Mouse (Mus musculus): ENCODE measurements around the gene 4933421I07Rik. TPM values are rescaled to one million over a fixed set of nuclear protein-coding genes. Genes with fewer than 3 reads are reported as not detected.

4933421I07Rik gene
- not detected in 2 replicates for polyA plus RNA-seq (2015; fragmentation: Nextera tagmentation; extraction: Ambion mirVana)

GRCm38 (mm10) chr7:42447850-42448249 lies at the start of gene 4933421I07Rik:
TSS of gene 4933421I07Rik (minus strand) at chr7:42448120.
- 73% methylated on average over 5 of the region's 5 CpGs for WGBS
- Histone ChIP-seq H3K27me3 (no peaks in the 10 kb centered on the region), H3K4me2 (no peak within 1 kb of the TSS), H3K27ac (no peak within 1 kb of the TSS), H3K9me3 (peaks cover 9% of the 10 kb centered on the region), H3K36me3 (no peaks in the 10 kb centered on the region), H3K4me1 (no peaks in the 10 kb centered on the region), H3K9ac (no peak within 1 kb of the TSS), H3K4me3 (no peak within 1 kb of the TSS)
- ATAC-seq (ENCODE audit: insufficient number of reproducible peaks, low FRiP score, low TSS enrichment, low read depth) = no peak

- ATAC-seq (ENCODE audit: insufficient number of reproducible peaks, low FRiP score, low TSS enrichment, low read depth) = no peak
- Histone ChIP-seq H3K27ac (no peak overlapping the region), H3K9me3 (no peaks in the 10 kb centered on the region), H3K9ac (no peak overlapping the region), H3K36me3 (peaks cover 24% of the 10 kb centered on the region), H3K4me2 (no peak overlapping the region), H3K4me1 (no peaks in the 10 kb centered on the region), H3K27me3 (no peaks in the 10 kb centered on the region), H3K4me3 (no peak overlapping the region)
- WGBS = 90% methylated on average over 9 of the region's 9 CpGs
Observed at GRCm38 (mm10) chr7:42497356-42497755, 49.4 kb upstream of the 4933421I07Rik start.

DNA sequence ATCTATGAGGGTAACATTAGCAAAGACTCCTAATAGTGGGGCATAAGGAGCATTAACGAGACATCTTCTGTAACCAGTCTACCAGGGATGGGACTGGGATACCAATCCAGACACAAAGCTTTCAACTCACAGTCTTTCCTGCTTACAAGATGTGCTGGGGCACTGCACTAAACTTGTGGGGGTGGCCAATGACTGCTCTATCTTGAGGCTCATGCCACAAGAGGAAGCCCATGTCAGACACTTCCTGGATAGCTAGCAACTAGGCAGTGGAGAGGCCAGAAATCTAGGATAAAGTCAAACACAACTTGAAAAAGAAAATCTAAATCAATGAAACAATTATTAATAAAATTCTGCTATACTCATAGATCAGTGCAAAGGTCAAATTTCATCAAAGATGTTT lies 48.3 kb upstream of the 4933421I07Rik start:
- H3K9ac ChIP-seq = no peak overlapping the region
- H3K9me3 ChIP-seq = no peaks in the 10 kb centered on the region
- H3K36me3 ChIP-seq = peaks cover 21% of the 10 kb centered on the region
- no peak overlapping the region for H3K4me2 ChIP-seq
- ATAC-seq (ENCODE audit: insufficient number of reproducible peaks, low FRiP score, low TSS enrichment, low read depth) = no peak
- H3K27ac ChIP-seq = no peak overlapping the region
- WGBS = 93% methylated on average over 1 of the region's 1 CpGs
- no peaks in the 10 kb centered on the region for H3K4me1 ChIP-seq
- H3K4me3 ChIP-seq = no peak overlapping the region
- H3K27me3 ChIP-seq = no peaks in the 10 kb centered on the region

DNA sequence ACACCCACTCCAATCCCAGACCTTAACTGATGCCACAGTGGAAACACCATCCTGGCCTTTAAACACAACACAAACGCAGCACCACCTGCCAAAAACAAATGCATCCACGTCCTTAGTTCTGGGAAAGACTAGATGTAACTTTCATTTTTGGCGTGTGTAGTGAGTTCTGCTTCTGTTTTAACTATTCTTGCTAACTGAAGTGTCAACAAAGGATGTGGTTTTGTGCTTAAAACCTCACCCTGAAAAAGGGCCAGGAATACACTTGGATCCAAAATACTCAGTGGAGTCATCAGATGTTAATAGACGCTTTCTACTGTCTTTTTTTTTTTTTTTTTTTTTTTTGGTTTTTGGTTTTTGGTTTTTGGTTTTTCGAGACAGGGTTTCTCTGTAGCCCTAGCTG lies 42.9 kb upstream of the 4933421I07Rik start:
- no peaks in the 10 kb centered on the region for H3K9me3 ChIP-seq
- H3K27ac ChIP-seq = no peak overlapping the region
- no peaks in the 10 kb centered on the region for H3K4me1 ChIP-seq
- no peak for ATAC-seq (ENCODE audit: insufficient number of reproducible peaks, low FRiP score, low TSS enrichment, low read depth)
- H3K27me3 ChIP-seq = no peaks in the 10 kb centered on the region
- no peak overlapping the region for H3K9ac ChIP-seq
- H3K4me3 ChIP-seq = no peak overlapping the region
- H3K36me3 ChIP-seq = peaks cover 21% of the 10 kb centered on the region
- 87% methylated on average over 5 of the region's 5 CpGs for WGBS
- H3K4me2 ChIP-seq = no peak overlapping the region

DNA sequence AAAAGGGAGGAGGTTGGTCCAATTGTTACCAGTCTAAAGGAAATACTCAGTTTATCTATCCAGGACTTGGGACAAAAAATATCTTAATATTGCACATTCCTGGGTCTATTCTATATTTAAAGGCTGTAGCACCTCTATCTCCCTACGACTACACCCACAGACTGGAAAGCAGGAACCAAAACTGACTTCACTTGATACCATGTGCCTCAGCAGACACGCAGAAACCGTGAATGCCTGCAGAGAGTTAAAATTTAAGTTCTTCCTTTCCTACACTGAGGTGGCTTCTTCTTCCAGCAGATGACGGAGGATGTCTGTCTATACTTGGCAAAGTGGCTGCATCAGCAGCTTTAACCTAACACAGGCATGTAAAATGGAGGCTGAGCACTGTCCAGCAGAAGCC lies 42.4 kb upstream of the 4933421I07Rik start:
- no peak for ATAC-seq (ENCODE audit: insufficient number of reproducible peaks, low FRiP score, low TSS enrichment, low read depth)
- 89% methylated on average over 4 of the region's 4 CpGs for WGBS
- Histone ChIP-seq H3K27ac (no peak overlapping the region), H3K4me1 (no peaks in the 10 kb centered on the region), H3K9me3 (no peaks in the 10 kb centered on the region), H3K36me3 (peaks cover 25% of the 10 kb centered on the region), H3K9ac (no peak overlapping the region), H3K4me3 (no peak overlapping the region), H3K27me3 (no peaks in the 10 kb centered on the region), H3K4me2 (no peak overlapping the region)

DNA sequence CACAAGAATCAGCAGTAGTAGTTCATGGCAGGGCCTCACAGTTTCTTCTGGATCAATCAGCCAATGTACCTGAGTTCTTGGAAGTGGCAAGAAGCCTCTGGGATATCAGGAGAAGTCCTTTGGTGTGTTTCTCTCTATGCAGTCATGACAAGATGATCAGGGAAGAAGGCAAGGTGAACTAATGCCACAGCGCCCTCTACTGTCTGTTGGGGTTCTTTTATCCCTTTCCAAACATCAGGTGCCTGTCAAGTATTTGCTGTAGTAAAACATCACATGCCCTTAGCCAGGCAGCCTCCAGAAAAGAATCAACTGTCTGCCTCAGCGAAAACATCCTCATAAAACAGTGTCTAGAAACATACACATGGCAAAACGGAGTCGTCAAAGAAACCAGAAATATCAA lies 6.7 kb upstream of the 4933421I07Rik start:
- no peak for ATAC-seq (ENCODE audit: insufficient number of reproducible peaks, low FRiP score, low TSS enrichment, low read depth)
- Histone ChIP-seq H3K4me3 (no peak overlapping the region), H3K4me1 (no peaks in the 10 kb centered on the region), H3K27ac (no peak overlapping the region), H3K9me3 (no peaks in the 10 kb centered on the region), H3K27me3 (no peaks in the 10 kb centered on the region), H3K4me2 (no peak overlapping the region), H3K9ac (no peak overlapping the region), H3K36me3 (no peaks in the 10 kb centered on the region)
- 73% methylated on average over 4 of the region's 4 CpGs for WGBS

- Histone ChIP-seq H3K27me3 (no peaks in the 10 kb centered on the region), H3K4me1 (no peaks in the 10 kb centered on the region), H3K9ac (no peak overlapping the region), H3K27ac (no peak overlapping the region), H3K4me3 (no peak overlapping the region), H3K4me2 (no peak overlapping the region), H3K9me3 (peaks cover 9% of the 10 kb centered on the region), H3K36me3 (no peaks in the 10 kb centered on the region)
- 35% methylated on average over 3 of the region's 3 CpGs for WGBS
- ATAC-seq (ENCODE audit: insufficient number of reproducible peaks, low FRiP score, low TSS enrichment, low read depth) = no peak
Observed at GRCm38 (mm10) chr7:42450618-42451017, 2.7 kb upstream of the 4933421I07Rik start.

DNA sequence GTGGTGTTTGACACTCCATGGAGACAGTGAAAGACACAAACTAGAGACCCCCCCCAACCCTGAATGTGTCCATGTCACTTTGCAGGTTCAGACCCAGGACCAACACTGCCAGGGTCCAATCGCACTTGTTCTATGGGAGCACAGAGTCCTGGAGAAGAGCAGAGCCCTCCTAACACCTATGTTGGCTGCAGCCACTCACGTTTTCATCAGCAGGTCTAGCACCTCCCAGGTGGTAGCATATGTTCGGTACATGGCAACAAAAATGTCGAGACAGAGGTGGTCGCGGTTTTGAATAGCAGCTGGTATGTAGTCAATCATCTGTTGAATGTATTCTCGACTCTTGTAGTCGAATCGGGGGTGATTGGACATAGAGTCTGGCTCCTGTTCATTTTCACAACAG lies 568 bp downstream of the 4933421I07Rik start:
- no peaks in the 10 kb centered on the region for H3K27me3 ChIP-seq
- H3K36me3 ChIP-seq = no peaks in the 10 kb centered on the region
- no peak overlapping the region for H3K4me3 ChIP-seq
- 81% methylated on average over 9 of the region's 9 CpGs for WGBS
- H3K9ac ChIP-seq = no peak overlapping the region
- H3K27ac ChIP-seq = no peak overlapping the region
- no peak for ATAC-seq (ENCODE audit: insufficient number of reproducible peaks, low FRiP score, low TSS enrichment, low read depth)
- H3K4me1 ChIP-seq = no peaks in the 10 kb centered on the region
- H3K4me2 ChIP-seq = no peak overlapping the region
- peaks cover 9% of the 10 kb centered on the region for H3K9me3 ChIP-seq

Other genes starting within 250 kb of the 4933421I07Rik start
- gene Vmn2r61, start 188.1 kb downstream of the 4933421I07Rik start, polyA plus RNA-seq (2015; fragmentation: Nextera tagmentation; extraction: Ambion mirVana) = not detected in 2 replicates
- 9.3 and 10.4 TPM in 2 replicates for gene Zfp141, start 57.6 kb upstream of the 4933421I07Rik start, polyA plus RNA-seq (2015; fragmentation: Nextera tagmentation; extraction: Ambion mirVana)
- gene Gm21028, start 130.5 kb upstream of the 4933421I07Rik start, polyA plus RNA-seq (2015; fragmentation: Nextera tagmentation; extraction: Ambion mirVana) = not detected in 2 replicates
- gene Zfp977, start 144.4 kb upstream of the 4933421I07Rik start, polyA plus RNA-seq (2015; fragmentation: Nextera tagmentation; extraction: Ambion mirVana) = 1.5 TPM in 2 replicates
- 2.8 and 3.0 TPM in 2 replicates for gene Zfp976, start 194.5 kb upstream of the 4933421I07Rik start, polyA plus RNA-seq (2015; fragmentation: Nextera tagmentation; extraction: Ambion mirVana)
- 6.9 and 7.6 TPM in 2 replicates for gene Zfp975, start 244.6 kb upstream of the 4933421I07Rik start, polyA plus RNA-seq (2015; fragmentation: Nextera tagmentation; extraction: Ambion mirVana)